11 mouse cellular contexts compared by ENCODE assay signal in the genomic region with DNA sequence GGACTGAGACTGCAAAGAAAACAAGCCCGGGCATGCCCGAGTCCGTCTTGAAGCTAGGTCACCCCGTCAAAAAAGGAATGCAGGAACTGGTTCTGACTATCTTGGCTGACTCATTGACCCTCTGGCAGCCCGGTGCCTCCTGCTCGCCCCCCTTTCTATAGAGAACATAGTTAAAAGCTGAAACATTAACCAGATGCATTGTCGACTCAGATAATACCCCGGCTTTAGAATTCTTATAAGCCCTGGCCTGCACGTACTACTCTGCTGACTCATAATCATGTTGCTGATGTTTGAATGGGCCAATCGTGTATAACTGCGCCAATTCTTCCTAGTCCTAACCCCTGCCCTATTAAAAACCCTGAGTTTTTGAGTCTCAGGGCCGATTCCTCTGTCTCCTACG. TPM values are rescaled to one million over a fixed set of nuclear protein-coding genes. Genes with fewer than 3 reads are reported as not detected.
"Had no signal": no experiment of that assay in that cellular context is flagged by ENCODE, and none has a peak within 500 bp of the region (broad histone marks: within the 10 kb centered on the region; RNA-seq: fewer than 3 reads in every experiment).

No protein-coding gene starts in this region.

RNA-seq across cellular contexts. Expression of a gene that starts 50.2 kb away (rescaled TPM):
- total RNA-seq: layer of hippocampus, adult 18-20 months; layer of hippocampus, postnatal 36 days; left cerebral cortex, adult 8-10 months; left cerebral cortex, postnatal 25 days; megakaryocyte, adult 5-6 weeks had no signal
- polyA plus RNA-seq: limb, embryonic 11.5 days; lung, embryonic 14.5 days; midbrain, embryonic 10.5 days; midbrain, embryonic 14.5 days; myocyte; neural tube, embryonic 11.5 days had no signal
